Mouse (Mus musculus): ENCODE data around the gene Dyrk1b. TPM values are rescaled to one million over a fixed set of nuclear protein-coding genes. Genes with fewer than 3 reads are reported as not detected.
"Not testable (repeated sequence)": the region's sequence is repeated elsewhere in the genome, so short reads cannot be mapped to it uniquely, and the experiment has no call there.

The Dyrk1b gene
- polyA plus RNA-seq (2015; fragmentation: Nextera tagmentation; extraction: Ambion mirVana) = 8.8 and 9.0 TPM in 2 replicates

DNA sequence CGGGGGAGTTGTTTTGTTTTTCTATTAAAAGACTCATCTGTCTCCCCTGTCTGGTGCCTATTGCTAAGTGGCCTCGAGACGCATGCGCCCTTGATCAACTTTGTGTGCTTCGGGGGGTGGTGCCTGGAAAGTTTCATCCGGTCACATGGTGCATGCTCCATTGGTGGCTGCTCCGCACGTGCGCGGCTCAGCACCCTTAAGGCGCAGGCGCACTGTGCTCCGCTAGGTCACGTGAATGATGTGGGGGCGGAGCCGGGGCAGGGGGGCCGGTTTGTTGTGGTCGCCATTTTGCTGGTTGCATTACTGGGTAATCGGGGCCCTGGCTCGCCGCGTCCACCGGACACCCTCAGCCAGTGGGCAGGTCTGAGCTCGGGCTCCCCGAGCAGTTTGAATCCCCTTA, at the start of gene Dyrk1b:
Gene Dyrk1b (plus strand): TSS at position 242 of the 400 bp plus-strand sequence.
- peak within 1 kb of the TSS; percentile 96 for H3K9ac ChIP-seq
- H3K4me3 ChIP-seq = peak within 1 kb of the TSS; percentile 99
- WGBS = under 1% methylated on average over 25 of the region's 25 CpGs
- peak; percentile 89 for ATAC-seq (ENCODE audit: extremely low read depth, insufficient number of reproducible peaks, low FRiP score, low TSS enrichment)
- H3K9me3 ChIP-seq = no peaks in the 10 kb centered on the region
- peak within 1 kb of the TSS; percentile 91 for H3K27ac ChIP-seq (replicated peaks)
- no peaks in the 10 kb centered on the region for H3K27me3 ChIP-seq (replicated peaks)
- H3K4me1 ChIP-seq = peaks cover 13% of the 10 kb centered on the region
- peaks cover 74% of the 10 kb centered on the region for H3K36me3 ChIP-seq
- peak within 1 kb of the TSS; percentile 97 for H3K4me2 ChIP-seq

GRCm38 (mm10) chr7:28137613-28138012, 41.7 kb upstream of the Dyrk1b start:
- H3K36me3 ChIP-seq = no peaks in the 10 kb centered on the region
- H3K4me1 ChIP-seq = no peaks in the 10 kb centered on the region
- H3K4me2 ChIP-seq = no peak overlapping the region
- H3K9me3 ChIP-seq = no peaks in the 10 kb centered on the region
- ATAC-seq (ENCODE audit: extremely low read depth, insufficient number of reproducible peaks, low FRiP score, low TSS enrichment) = no peak
- H3K27ac ChIP-seq (replicated peaks) = no peak overlapping the region
- H3K27me3 ChIP-seq (replicated peaks) = no peaks in the 10 kb centered on the region; the same call in 1 of the 2 replicates
- no peak overlapping the region for H3K4me3 ChIP-seq
- no peak overlapping the region for H3K9ac ChIP-seq
- WGBS = 58% methylated on average over 5 of the region's 5 CpGs

DNA sequence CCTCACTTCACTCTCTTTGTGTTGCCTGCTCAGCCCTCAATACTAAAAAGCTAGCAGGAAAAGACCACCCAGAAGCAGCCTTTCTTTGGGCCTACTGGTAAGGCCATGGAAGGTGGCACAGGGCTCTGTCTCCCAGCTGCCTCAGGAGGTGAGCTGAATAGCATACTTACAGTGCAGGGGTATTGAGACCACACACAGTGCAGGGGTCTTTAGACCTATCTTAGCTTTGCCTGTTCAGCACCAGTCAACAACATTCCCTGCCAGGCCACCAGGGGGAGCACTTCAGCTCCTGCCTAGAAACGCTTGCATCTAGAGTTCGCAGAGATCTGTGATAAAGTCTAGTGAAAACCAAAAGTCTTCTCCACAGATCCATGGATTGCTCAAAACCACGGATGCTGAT, 31.0 kb upstream of the Dyrk1b start:
- Histone ChIP-seq H3K4me2 (no peak overlapping the region), H3K9ac (no peak overlapping the region), H3K27me3 (replicated peaks) (peaks cover 44% of the 10 kb centered on the region), H3K4me3 (no peak overlapping the region), H3K36me3 (no peaks in the 10 kb centered on the region), H3K27ac (replicated peaks) (no peak overlapping the region), H3K9me3 (no peaks in the 10 kb centered on the region), H3K4me1 (no peaks in the 10 kb centered on the region)
- no peak for ATAC-seq (ENCODE audit: extremely low read depth, insufficient number of reproducible peaks, low FRiP score, low TSS enrichment)
- WGBS = 22% methylated on average over 3 of the region's 3 CpGs

- Histone ChIP-seq H3K4me1 (no peaks in the 10 kb centered on the region), H3K36me3 (no peaks in the 10 kb centered on the region), H3K9ac (no peak overlapping the region), H3K4me2 (no peak overlapping the region), H3K27me3 (replicated peaks) (peaks cover 47% of the 10 kb centered on the region), H3K9me3 (no peaks in the 10 kb centered on the region), H3K27ac (replicated peaks) (no peak overlapping the region), H3K4me3 (no peak overlapping the region)
- ATAC-seq (ENCODE audit: extremely low read depth, insufficient number of reproducible peaks, low FRiP score, low TSS enrichment) = no peak
- WGBS = 79% methylated on average over 1 of the region's 1 CpGs
These were observed 29.4 kb upstream of the Dyrk1b start for GRCm38 (mm10) chr7:28149841-28150240.

DNA sequence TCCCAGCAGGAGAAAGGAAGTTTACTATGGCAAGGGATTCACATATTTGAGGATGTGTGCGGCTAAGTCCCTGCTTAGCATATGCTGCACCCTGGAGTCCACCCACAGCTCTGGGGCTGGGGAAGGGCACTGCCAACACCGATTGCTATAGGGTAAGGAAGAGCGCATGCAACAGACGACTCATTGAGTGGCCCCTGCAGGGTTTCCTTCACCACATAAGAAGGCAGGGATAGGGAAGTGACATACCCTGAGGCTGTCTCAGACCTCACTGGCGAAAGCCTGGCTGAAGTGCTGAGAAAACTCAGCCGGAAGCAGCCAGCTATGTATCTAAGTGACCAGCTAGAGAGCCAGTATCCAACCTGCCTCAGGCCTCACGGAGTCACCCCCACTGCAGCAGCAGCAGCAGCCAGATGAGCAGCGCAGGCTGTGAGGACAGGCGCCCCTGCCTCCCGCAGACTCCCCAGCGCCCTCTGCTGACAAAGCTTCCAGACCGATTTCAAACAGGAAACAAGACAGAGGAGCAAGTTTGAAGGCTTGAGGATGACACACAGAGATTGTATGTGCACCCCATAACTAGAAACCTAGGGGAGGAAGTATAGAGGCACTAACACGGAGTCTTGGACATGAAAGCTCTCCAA, 27.6 kb upstream of the Dyrk1b start:
- peak overlapping the region; percentile 54 for H3K9ac ChIP-seq
- 14% methylated on average over 13 of the region's 13 CpGs for WGBS
- H3K9me3 ChIP-seq = no peaks in the 10 kb centered on the region
- no peak overlapping the region for H3K4me2 ChIP-seq
- peaks cover 44% of the 10 kb centered on the region for H3K27me3 ChIP-seq (replicated peaks)
- H3K36me3 ChIP-seq = no peaks in the 10 kb centered on the region
- no peak overlapping the region for H3K4me3 ChIP-seq
- ATAC-seq (ENCODE audit: extremely low read depth, insufficient number of reproducible peaks, low FRiP score, low TSS enrichment) = no peak
- H3K27ac ChIP-seq (replicated peaks) = no peak overlapping the region
- no peaks in the 10 kb centered on the region for H3K4me1 ChIP-seq

GRCm38 (mm10) chr7:28153595-28153994, 25.7 kb upstream of the Dyrk1b start:
- peaks cover 32% of the 10 kb centered on the region for H3K27me3 ChIP-seq (replicated peaks)
- H3K4me1 ChIP-seq; H3K27ac ChIP-seq (replicated peaks); H3K4me2 ChIP-seq; H3K9ac ChIP-seq; H3K4me3 ChIP-seq; H3K9me3 ChIP-seq; ATAC-seq (ENCODE audit: extremely low read depth, insufficient number of reproducible peaks, low FRiP score, low TSS enrichment); H3K36me3 ChIP-seq: not testable (repeated sequence)
- 30% methylated on average over 5 of the region's 5 CpGs for WGBS

DNA sequence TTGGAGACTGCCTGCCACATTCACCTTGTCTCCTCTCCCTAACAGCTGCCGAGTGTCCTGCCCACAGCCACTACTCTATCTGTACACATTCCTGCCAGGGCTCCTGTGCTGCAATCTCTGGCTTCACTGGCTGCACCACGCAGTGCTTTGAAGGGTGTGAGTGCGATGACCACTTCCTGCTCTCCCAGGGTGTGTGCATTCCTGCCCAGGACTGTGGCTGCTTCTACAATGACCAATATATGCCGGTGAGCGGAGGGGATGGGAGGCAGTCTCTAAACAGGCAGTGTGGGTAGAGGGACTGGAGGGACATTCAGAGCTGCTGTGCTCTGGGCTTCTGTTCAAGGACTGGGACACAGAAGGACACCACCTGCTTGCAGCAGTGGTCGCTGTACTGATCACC, 20.0 kb upstream of the Dyrk1b start:
- WGBS = 26% methylated on average over 6 of the region's 6 CpGs
- Histone ChIP-seq H3K4me1 (no peaks in the 10 kb centered on the region), H3K4me3 (no peak overlapping the region), H3K36me3 (no peaks in the 10 kb centered on the region), H3K9ac (0 out of 2 replicates have a peak overlapping the region, but pooled peaks have one; percentile 6), H3K4me2 (no peak overlapping the region), H3K27me3 (replicated peaks) (peaks cover 2% of the 10 kb centered on the region), H3K9me3 (no peaks in the 10 kb centered on the region), H3K27ac (replicated peaks) (no peak overlapping the region)
- no peak for ATAC-seq (ENCODE audit: extremely low read depth, insufficient number of reproducible peaks, low FRiP score, low TSS enrichment)

DNA sequence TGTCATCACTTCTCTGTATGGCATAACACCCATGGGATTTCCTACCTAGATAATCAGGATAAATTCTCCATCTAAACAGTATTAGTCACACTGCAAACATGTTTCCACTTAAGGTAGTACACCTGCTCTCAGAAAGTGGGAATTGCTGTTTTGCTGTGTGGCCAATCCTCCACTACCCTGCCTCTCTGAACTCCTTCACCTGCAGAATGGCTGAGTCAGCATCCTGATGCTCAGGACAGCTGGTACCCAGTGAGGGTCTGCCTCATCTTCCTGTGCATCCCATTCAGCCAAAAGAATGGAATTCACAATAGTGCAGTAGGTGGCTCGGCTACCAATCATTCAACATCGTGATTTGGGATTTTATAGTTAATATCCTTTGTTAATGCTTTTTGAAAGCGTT, 19.4 kb upstream of the Dyrk1b start:
- Histone ChIP-seq H3K4me2 (no peak overlapping the region), H3K9ac (0 out of 2 replicates have a peak overlapping the region, but pooled peaks have one; percentile 6), H3K4me1 (no peaks in the 10 kb centered on the region), H3K9me3 (no peaks in the 10 kb centered on the region), H3K4me3 (no peak overlapping the region), H3K27ac (replicated peaks) (no peak overlapping the region), H3K27me3 (replicated peaks) (no peaks in the 10 kb centered on the region; the same call in none of the 2 replicates), H3K36me3 (no peaks in the 10 kb centered on the region)
- WGBS = 70% methylated on average over 3 of the region's 3 CpGs
- ATAC-seq (ENCODE audit: extremely low read depth, insufficient number of reproducible peaks, low FRiP score, low TSS enrichment) = no peak

- H3K4me1 ChIP-seq = no peaks in the 10 kb centered on the region
- H3K9me3 ChIP-seq = peaks cover 6% of the 10 kb centered on the region; the same call in 1 of the 2 replicates
- no peak overlapping the region for H3K9ac ChIP-seq
- H3K4me2 ChIP-seq = no peak overlapping the region
- H3K27me3 ChIP-seq (replicated peaks) = no peaks in the 10 kb centered on the region; the same call in 1 of the 2 replicates
- no peak overlapping the region for H3K27ac ChIP-seq (replicated peaks)
- H3K36me3 ChIP-seq = no peaks in the 10 kb centered on the region
- H3K4me3 ChIP-seq = no peak overlapping the region
- ATAC-seq (ENCODE audit: extremely low read depth, insufficient number of reproducible peaks, low FRiP score, low TSS enrichment) = no peak
- 51% methylated on average over 9 of the region's 9 CpGs for WGBS
These were observed 18.0 kb upstream of the Dyrk1b start for GRCm38 (mm10) chr7:28161163-28161749.

GRCm38 (mm10) chr7:28165406-28165805, 13.9 kb upstream of the Dyrk1b start:
- Histone ChIP-seq H3K27me3 (replicated peaks) (no peaks in the 10 kb centered on the region; the same call in 1 of the 2 replicates), H3K4me3 (no peak overlapping the region), H3K9me3 (peaks cover 6% of the 10 kb centered on the region; the same call in 1 of the 2 replicates), H3K27ac (replicated peaks) (no peak overlapping the region), H3K36me3 (no peaks in the 10 kb centered on the region), H3K4me1 (peaks cover 12% of the 10 kb centered on the region), H3K4me2 (no peak overlapping the region), H3K9ac (no peak overlapping the region)
- ATAC-seq (ENCODE audit: extremely low read depth, insufficient number of reproducible peaks, low FRiP score, low TSS enrichment) = no peak
- 71% methylated on average over 6 of the region's 6 CpGs for WGBS

- Histone ChIP-seq H3K27me3 (replicated peaks) (no peaks in the 10 kb centered on the region), H3K4me3 (peak overlapping the region; percentile 92), H3K9me3 (peaks cover 6% of the 10 kb centered on the region; the same call in 1 of the 2 replicates), H3K4me2 (peak overlapping the region; percentile 96), H3K4me1 (peaks cover 30% of the 10 kb centered on the region), H3K9ac (peak overlapping the region; percentile 92), H3K27ac (replicated peaks) (peak overlapping the region; percentile 88), H3K36me3 (no peaks in the 10 kb centered on the region)
- no peak for ATAC-seq (ENCODE audit: extremely low read depth, insufficient number of reproducible peaks, low FRiP score, low TSS enrichment)
- WGBS = 8% methylated on average over 9 of the region's 9 CpGs
These were observed 10.8 kb upstream of the Dyrk1b start for GRCm38 (mm10) chr7:28168320-28169115.
